Mouse (Mus musculus) hindlimb bud, embryonic 11.5 days (tissue): Measurements from ENCODE around the gene Rnf130.

Source experiments
- DNase-seq: peaks from one replicate; pipeline ENCODE4 v3.0.0-alpha.2; 2012; ENCODE audit warnings: low read depth, low spot score; ENCODE audit errors: extremely low spot score

The Rnf130 gene

GRCm38 (mm10) chr11:50022085-50022484 lies 3.1 kb upstream of the Rnf130 start:
- no peak for DNase-seq

DNA sequence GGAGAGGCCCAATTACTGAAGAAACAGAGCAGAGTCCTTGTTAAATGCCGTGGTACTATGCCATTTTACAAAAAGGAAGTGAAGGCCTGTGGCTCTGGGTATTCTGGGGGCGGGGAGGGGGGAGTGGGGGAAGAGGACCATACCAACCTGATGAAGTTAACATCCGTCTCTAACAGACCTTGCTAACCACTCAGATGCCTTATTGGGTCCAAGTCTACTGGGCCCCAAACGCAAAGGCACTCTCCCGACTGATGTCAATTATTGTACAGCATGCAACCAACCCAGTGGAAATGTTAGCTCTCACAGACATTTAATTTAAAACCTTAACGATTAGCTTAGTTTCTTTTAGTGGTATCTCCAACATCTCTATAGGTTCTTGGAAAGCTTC lies 707 bp upstream of the Rnf130 start:
- DNase-seq: no peak

GRCm38 (mm10) chr11:50025721-50026520 lies 775 bp downstream of the Rnf130 start:
- DNase-seq: peak; percentile 24

GRCm38 (mm10) chr11:50026521-50027090 lies 1.5 kb downstream of the Rnf130 start:
- DNase-seq: no peak

- DNase-seq: no peak
Measured at GRCm38 (mm10) chr11:50028416-50028815, 3.3 kb downstream of the Rnf130 start.

DNA sequence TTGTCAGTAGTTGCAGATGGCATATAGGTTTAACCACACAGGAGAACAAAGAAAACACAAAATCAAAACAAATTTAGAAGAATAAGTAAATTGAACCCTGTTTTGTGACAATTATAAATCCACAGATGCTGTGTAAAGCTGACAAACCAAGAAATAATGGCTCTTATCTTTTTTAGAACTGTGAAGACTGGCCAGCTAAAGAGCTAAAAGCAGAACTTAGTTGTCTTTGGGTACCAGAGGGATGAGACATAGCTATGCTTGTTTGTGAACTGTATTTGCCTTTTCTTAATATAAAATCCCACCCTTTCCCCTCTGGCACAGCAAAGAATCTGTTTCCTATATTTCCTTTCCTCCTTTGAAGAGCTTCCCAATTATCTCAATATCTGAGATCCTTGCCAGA lies 9.0 kb downstream of the Rnf130 start:
- no peak for DNase-seq

- DNase-seq: no peak
Measured at GRCm38 (mm10) chr11:50035726-50036125, 10.6 kb downstream of the Rnf130 start.

DNA sequence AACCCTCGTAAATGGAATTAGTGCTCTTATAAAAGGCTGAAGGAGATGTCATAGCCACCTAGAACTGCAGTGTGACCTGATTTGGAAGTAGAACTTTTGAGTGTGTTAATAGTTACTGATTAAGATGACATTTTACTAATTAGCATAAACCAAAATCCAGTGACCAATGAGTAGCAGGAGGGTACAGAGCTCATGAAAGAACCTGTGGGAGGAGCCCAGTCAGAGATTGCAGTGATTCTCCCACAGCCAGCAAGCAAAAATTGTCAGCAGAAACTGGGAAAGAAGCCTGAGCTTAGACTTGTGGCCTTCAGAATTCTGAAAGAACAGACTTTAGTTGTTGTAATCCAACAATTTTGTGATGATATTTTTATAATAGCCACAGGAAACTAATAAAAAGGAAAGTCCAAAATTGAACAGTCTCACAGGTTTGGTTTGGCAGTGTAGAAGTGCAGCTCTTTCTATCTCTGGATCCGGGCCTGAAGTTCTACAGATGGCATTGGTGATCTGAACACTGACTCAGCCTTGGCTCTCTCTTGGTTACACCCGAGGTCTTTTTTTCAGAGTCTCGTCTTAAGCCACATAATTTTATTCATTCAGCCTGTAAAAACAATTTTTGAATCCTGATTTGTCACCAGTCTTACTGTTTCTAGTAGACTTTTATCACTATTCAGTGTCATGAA lies 11.8 kb downstream of the Rnf130 start:
- DNase-seq: no peak

- DNase-seq: no peak
Measured at GRCm38 (mm10) chr11:50038757-50039156, 13.6 kb downstream of the Rnf130 start.

- no peak for DNase-seq
Measured at GRCm38 (mm10) chr11:50041148-50041547, 16.0 kb downstream of the Rnf130 start.

DNA sequence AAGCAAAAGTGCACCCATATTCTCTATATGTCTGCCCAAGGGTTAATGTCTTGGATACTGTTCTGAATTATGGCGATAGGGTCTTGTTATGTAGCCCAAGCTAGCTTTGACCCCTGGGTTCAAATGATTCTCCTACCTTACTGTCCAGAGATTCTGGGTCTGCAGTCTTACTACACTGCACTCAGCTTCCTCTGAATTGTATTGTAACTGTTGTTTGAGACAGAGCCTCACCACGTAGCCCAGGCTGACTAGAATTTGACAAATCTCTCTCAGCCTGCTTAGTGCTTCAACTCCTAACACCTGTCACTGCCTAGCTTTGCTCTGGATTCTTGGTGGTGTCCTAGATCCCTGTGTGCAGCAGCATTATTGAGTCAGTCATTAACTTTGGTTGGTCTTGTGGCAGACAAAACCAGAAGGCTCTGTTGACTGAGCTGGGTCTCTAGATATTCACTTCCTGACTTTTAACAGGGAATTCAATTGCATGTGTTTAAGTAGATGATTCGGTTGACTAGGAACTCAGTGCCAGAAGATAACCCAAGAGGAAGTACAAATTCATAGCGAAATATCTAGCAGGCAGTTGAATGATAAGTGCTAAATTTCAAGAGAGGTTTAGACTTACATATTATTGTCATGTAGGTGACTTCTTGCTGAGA lies 17.3 kb downstream of the Rnf130 start:
- DNase-seq: no peak

DNA sequence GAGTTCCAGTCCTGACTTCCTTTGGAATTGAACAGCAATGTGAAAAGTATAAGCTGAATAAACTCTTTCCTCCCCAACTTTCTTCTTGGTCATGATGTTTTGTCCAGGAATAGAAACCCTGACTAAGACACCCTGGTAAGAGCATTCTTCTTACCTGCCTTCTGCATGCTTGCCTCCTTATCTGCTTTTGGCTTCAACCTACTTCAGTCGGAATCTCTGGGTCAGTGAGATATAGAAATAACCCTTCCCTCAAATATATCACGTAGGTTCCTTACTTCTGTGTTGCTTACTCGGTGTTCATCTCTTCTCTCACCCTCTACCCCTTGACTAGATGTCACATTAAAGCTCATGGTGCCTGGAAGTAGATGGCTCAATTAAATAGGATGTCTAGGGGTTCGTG lies 19.3 kb downstream of the Rnf130 start:
- DNase-seq: no peak

DNA sequence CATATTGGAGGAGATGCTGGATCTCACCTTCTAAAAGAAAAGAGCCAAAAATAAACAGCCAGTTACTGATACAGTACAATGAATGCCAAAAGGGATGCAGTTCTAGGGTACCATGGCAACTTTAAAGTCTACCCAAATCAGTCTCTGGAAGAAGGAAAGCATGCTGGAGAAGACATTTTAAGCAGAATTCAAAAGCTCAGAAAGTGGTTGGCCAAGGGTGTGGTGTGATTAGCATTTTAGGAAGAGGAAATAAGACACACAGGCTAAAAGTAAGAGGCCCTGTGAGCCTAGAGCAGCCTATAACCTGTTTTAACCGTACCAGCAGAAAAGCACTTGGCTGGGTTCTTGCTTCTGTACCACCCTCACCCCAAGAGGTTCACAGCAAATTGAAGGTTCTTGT lies 22.5 kb downstream of the Rnf130 start:
- no peak for DNase-seq

GRCm38 (mm10) chr11:50048115-50048514 lies 23.0 kb downstream of the Rnf130 start:
- no peak for DNase-seq

GRCm38 (mm10) chr11:50050392-50050791 lies 25.2 kb downstream of the Rnf130 start:
- DNase-seq: no peak

DNA sequence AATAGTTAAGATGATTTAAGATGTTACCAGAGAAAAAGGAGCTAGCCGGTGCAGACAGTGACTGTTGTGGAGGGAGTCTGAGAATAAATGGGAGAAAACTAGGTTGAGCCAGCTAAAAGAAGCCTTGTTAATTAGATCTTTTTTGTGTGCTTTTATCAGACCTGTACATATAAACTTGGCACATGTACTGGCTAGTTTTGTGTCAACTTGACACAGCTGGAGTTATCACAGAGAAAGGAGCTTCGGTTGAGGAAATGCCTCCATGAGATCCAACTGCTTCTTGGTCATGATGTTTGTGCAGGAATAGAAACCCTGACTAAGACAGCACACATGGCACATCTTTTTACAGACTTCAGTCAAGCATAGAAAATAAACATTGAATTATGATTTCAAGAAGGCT lies 32.6 kb downstream of the Rnf130 start:
- no peak for DNase-seq

- no peak for DNase-seq
Measured at GRCm38 (mm10) chr11:50058277-50058676, 33.1 kb downstream of the Rnf130 start.

DNA sequence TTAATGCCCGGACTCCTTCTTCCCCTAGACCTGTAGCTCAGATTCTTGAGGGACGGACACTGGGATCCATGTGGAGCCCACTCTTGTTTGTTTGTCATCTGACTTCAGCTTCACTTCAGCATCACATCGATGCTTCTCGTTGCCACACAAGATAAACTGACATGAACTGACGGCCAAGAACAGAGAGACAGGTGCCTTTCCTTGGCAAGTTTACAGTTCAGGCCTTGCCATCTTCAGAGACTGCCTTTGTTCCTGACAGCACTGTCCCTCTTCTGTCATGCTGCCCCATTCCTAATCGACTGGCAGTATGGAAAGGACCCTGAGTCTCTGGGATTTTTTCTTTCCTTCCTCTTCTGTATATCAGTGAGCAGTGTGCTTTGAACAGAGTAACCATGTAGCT lies 33.9 kb downstream of the Rnf130 start:
- DNase-seq: no peak

GRCm38 (mm10) chr11:50062116-50062515 lies 37.0 kb downstream of the Rnf130 start:
- DNase-seq: no peak

- DNase-seq: no peak
Measured at GRCm38 (mm10) chr11:50066088-50066487, 40.9 kb downstream of the Rnf130 start.

DNA sequence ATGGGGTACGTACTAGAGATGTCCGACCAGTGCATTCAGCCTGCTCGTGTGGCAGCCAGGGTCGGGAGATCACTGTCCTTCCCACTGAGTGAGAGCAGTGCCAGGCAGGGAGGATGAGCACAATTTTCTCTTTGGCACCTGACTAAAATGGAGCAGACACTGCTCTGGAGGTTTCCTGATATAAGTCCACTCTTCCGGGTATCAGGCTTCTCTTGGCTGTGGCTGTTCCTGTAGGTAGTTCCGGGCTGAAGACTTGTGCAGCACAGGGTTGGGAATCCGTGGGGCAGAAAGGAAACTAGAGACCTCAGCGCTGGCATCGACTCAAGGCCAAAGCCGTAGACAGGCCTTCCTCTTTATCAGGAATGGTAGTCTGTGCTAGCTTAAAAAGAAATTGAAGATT lies 48.7 kb downstream of the Rnf130 start:
- DNase-seq: no peak

DNA sequence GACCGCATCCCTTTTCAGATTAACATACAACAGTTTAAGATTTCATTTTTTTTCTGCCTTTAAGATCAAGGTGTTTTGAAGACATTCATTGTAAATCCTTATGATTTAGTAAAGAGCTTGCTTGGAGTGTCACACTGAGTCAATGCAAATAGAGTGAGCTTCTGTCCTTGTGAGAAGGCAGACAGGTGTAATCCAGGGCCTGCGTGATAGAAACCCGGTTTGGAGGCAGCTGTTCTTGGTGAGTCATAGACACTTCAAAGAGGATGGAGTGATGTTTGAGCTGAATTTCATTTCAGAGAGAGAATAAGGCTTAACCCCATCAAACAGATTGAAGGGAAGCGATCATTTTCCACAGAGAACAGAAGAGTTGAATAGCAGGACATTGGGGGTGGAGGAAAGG lies 51.6 kb downstream of the Rnf130 start:
- no peak for DNase-seq
